Mouse (Mus musculus) retina, adult 2 months (tissue): Measurements from ENCODE around the gene Trim21.

ENCODE experiments used
- DNase-seq: peaks from one replicate; pipeline ENCODE4 v3.0.0-alpha.2; 2012; ENCODE audit warnings: low read depth, low spot score

Gene Trim21

DNA sequence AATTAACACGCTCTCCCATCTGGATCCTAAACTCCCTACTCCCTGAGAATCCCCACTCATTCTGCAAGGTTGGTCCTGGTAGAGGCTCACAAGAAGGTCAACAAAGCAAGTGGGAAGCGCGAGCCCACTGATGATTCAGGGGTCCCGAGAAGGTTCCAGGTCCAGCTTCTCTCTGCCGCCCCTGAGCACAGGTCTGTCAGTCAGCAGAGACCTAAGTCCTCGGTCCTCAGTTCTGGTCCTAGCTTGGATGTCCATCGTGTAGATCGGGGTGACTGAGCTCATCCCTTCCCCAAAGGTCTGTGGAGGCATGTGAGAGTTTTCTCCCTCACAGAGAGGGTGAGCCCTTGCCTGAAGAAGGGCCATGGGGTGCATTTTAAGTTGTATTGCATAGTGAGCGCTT is 57.2 kb downstream of the Trim21 start:
- DNase-seq: no peak
